Mouse (Mus musculus): ENCODE results near the gene Pafah1b1. TPM values are rescaled to one million over a fixed set of nuclear protein-coding genes. Genes with fewer than 3 reads are reported as not detected.

Gene Pafah1b1
- total RNA-seq, 4 experiments from 2014 or later = 124 to 194 (median 185) TPM

DNA sequence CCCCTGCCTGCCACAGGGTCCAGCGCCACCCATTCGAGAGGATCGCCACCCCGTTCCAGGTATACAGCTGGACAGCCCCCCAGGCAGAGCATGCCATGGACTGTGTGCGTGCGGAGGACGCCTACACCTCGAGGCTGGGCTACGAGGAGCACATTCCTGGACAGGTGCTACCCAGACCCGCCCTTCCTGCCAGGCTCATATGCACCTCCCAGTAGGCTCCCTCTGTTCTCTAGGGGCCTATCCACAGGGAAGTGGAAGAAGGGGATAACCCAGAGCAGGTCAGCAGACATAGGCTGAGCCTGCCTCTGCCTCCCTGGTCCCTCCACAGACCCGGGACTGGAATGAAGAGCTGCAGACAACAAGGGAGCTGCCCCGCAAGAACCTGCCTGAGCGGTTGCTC is 64.1 kb downstream of the Pafah1b1 start:
- no peak for DNase-seq

DNA sequence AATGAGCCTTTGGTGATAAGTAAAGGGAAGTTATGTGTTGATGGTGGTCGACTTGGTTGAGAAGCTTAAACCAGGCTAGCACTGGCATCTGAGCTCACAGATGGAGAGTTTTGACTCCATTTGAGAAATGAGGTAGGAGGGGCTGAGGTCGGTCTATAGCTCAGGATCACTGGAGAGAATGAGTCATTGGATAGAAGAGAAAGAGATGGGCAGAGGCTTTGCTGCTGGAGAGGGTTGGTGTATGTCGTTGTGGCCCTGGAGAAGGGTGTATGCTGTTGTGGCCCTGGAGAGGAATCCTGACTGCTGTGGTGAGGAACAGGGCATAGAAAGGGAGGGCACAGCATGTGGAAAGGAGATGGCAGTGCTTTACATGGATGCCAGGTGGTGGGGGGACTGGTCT is 68.5 kb downstream of the Pafah1b1 start:
- DNase-seq = peak; percentile 66

DNA sequence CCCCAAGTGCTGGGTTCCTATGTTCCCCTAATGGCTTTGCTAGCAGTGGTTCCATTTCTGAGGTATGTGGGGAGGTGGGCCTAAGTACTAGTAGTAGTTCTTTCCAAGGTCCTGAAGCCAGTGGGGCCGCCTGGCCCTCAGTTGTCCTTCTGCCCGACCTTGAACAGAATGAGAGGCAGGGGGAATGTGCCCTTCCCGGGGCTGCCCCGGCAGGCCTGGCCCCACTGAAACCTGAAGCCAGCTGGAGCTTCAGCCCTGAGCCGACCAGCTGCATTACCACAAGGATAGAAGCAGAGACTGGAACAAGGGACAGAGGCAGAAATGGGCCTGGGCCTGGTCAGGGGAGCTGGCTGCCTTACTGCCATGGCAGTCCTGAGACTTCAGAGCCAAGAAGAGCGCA is 71.1 kb downstream of the Pafah1b1 start:
- DNase-seq = peak; percentile 70

DNA sequence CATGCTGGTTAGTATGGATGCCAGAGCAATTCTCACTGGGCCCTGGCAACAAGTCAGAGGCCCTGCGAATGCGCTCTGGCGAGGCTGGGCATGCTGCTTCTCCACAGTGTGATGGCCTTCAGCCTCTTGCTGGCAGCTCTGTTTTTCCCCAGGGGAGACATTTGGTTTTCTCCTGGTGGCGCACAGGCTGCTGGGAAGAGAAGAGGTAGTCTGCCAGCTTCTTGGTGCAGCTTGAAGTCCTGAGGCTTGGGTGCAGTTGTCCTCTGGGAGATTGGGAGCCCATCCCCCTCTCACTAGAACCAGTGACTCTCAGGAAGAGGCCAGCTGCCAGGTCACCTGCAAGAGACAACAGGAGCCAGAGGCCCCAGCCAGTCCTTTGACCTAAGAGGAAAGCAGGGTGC is 71.7 kb downstream of the Pafah1b1 start:
- DNase-seq = peak; percentile 68

DNA sequence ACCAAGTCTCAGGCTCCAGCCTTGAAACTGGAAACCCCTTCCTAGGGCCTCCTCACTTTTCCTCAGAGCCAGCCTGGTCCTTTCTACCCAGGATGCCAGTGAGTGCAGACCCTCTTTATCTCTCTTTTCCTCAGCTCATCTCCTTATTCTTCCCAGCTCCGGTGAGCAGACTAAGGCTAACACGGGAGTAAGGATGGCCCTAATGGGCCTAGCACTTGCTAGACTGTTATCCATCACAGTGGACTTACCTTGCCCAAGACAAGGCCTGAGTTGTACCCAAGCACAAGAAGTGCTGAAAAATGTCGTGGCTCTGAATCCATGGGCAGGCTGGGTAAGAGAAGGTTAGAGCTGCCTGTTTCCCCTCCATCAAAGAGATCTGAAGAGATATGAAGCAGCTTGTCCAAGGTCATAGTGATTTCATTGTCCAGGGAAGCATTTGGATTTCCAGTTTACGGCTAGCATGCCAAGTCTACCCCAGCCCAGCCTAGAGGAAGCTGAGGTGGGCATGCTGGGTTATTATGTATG is 73.8 kb downstream of the Pafah1b1 start:
- no peak for DNase-seq

DNA sequence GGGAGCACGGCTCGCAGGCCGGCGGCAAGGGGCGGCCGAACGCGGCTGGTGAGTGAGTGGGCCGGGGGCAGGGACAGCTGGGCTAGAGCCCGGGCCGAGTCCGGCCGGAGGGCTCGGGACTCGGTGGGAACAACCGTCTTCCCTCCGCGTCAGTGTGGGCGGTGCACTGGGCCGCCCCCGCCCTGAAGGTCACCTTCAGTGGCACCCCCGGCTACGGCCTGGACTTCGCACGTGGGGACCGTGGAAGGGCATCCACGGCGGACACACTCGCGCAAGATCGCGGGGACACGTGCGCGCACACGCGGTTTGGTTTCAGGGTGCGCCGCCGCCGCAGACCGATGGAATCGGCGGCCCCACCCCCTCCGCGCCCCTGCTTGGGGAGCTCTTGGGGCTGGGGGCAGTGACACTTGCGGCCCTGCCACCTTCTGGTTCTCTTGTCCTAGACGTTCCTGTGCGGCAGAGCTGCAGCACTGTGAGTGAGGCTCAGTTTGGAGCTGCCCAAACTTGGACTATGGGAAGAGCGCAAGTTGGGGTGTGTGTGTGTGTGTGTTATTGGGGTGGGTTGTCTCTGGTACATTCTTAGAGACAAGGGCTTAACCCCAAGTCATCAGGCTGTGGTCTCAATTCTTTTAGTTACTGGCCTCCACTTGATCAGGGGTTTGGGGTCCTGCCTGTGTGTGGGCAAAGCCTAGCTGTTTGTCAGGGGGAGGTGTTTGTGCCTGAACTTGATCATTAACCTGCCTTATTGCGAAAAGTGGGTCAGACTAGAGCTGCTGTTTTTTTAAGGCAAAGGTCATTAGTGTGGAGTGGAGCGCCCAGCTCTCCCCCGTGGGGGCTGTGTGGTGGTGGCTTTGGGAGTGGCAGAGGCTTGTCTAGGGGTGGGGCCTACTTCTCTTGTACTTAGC is 74.6 kb downstream of the Pafah1b1 start:
- peak; percentile 70 for DNase-seq

DNA sequence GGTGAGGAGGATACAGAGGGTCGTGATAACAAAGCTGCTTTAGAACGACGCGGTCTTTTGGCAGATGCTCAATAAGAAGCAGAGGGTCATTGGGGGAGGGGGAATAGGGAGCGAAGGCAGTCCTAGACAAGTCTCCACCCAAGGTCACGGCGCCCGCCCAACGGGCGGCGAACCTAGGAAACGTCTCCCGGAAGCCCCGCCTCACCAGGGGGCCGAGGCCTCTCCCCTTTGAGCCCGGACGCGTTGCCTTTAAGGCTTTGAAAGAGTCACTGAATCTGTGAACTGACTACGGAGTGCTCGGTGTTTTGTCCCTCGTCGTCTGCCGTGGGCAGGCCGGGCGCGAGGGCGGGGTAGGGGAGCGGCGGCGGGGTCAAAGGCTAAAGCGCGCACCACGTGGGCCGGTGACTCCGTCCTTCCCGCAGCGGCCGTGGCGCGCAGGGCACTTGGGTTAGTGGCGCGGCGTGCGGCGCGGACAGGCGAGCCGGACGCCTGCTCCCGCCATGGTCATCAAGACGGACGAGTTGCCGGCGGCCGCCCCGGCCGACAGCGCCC is 75.3 kb downstream of the Pafah1b1 start, which contains the start of gene Cluh:
Cluh (plus strand) TSS at position 401 of the 552 bp plus-strand sequence.
- peak; percentile 98 for DNase-seq

DNA sequence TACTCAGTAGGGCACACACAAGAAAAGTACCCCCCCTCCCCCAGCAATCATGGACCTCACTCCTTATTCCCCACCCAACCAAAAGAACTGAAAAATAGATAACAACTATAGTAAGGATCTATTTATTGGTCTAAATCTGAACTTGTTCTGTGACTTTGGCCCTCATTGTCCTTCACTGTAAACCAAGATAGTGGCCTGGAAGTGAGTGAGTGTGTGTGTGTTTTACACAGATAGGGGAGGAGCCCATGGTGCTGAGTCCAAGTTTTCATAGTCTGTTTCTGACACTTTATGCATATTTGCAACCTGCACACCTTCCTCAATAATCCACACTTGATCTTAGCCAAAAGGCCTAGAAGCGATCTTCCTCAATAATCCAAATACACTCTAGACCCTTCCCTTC is 75.8 kb downstream of the Pafah1b1 start:
- DNase-seq = no peak

DNA sequence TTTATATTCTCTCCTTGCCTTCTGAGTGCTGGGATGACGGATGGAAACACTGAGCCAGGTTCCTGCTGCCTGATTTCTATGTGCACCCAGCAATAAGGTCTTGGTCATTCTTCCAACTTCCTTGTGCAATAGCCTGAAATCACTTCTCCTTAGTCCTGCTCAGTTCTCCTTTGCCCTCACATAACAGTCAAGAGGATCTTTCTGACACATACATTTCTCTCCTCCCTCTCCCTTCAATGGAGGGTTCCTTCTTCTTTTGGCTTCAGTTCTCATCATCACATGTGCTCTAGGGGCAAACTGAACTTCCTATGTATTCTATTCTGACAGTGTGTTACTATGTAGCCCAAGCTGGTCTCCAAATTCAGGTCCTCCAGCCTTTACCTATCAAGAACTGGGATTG is 76.5 kb downstream of the Pafah1b1 start:
- DNase-seq = no peak

DNA sequence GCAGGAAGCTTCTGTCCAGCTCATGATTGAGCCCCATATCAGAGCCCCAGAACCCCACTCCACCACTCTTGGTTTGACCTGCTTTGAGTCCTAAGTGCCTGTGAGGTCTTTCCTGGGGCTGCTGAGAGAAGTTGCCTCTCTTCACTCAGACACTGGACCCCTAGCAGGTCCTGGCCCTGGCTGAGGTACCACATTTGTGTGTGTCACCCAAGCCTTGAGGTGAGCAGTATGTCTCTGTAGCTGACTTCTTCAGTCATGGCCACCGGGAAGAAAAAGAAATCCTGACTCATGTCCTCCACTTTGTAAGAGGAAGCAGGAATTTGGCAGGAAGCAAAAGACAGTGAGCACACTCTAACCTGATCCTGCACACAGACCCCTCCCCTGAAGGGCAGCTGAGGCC is 84.8 kb downstream of the Pafah1b1 start:
- DNase-seq = no peak

DNA sequence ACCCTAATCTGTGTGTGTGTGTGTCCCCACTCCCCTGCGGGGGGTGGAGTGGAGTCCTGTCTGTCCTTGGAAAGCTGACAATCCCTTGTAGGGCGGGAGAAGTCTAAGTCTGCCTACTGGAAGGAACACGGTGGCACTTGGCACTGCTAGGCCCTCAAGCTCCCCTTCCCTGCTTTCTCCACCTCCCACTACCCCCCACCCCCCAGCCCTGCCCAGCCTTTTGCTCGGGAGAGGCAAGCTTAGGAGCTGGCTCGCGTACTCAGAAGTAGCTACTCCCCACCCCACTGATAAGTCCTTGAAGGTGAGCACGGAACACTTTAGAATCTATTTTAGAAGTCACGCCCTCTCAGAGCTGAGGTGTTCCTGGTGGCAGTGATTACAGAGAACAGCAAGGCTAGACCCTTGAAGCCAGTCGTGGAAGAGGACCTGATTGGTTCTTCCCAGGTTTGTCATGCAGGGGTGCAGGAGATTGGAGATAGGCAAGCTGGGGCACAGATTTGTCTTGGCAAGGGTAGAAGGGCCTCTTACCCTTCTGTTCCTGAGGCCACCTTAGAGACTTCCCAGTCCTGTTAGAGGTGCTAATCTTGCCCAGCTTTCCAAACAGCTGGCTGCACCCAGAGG is 85.6 kb downstream of the Pafah1b1 start:
- DNase-seq = no peak

DNA sequence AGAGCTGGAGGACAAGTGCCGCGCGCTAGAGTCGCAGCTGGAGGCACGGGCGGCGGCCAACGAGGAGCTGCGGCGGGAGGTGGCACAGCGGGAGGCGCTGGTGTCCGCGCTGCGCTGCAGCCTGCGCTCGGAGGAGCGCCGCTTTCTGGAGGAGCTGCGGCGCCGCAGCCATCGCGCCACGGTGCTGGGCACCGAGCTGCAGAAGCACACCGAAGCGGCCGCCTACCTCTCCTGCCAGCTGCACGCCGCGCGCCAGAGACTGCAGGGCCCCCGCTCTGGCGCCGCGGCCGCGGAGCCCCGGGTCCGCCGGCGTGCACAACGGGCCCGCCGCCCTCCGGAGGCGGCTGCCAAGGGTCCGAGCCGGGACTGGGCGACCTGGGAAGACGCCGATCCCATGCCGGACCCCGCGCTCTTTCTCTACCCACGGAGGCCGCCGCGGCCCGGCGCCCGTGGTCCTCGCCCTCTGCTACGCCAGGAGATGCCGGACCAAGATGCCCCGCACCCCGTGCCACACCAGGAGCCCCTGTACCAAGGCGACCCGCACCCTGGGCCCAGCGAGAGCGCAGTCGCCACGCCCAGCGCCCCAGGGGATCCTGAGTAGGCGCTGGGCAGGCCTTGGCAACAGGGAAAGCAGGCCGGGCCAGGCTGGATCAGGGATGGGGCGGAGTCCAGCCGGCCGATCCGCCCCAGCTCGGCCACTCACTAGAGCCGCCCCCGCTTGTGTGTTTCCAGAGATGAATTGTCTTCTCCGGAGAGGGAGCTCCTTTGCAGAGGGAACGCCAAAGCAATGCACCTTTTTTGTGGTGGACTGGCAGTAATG is 86.3 kb downstream of the Pafah1b1 start:
- DNase-seq = peak; percentile 84

DNA sequence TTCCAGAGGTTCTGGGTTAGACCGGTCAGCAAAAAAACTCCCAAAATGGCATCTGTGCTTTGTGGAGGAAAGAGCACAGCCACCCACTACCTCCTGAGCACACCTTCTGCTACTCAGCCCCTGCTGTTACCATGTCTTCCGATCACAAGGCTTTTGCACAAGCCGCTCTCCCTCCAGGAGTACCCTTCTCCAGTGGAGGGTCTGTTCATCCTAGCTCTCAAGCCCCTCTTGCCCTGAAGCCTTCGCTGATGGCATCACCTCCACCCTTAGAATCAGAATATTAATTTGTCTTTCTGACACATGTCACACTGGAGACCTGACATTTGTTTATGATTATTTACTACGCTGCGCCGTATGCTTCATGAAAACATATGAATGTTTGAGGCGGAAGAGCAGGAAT is 87.0 kb downstream of the Pafah1b1 start:
- no peak for DNase-seq

DNA sequence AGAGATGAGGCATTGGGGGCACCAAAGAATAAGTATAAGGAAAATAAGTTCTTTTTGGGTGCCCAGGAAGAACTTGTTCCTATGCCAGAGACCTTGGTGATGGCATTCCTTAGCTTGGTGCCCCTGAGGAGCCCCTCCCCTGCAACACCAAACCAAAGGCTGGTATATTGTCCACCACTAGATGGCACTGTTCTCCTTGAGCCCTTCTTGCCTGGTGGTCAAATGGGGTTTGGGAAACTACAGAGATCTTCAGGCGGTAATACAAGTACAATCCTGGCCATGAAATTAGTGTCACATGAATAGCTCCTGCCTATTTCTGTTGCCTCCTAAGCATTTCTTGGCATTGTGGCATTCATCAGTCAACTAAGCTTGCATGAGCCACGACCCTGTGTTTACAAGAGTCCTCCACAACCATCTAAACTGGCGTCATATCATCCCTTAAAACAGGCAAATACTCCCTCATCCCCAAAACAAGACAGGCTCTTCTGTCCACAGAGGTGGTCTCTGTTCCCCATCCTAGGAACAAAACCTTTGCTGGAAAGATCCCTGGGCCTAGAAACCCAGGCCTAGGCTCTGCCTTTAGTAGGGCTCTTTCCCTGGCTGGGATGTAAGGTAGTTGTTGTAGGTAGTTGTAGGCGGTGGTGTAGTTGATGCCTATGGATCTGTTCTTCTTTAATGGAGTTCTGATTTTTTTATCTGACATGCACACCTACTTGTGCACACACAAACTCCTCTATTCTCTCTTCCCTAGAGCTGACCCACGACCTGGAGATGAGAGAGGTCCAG is 89.8 kb downstream of the Pafah1b1 start:
- no peak for DNase-seq

DNA sequence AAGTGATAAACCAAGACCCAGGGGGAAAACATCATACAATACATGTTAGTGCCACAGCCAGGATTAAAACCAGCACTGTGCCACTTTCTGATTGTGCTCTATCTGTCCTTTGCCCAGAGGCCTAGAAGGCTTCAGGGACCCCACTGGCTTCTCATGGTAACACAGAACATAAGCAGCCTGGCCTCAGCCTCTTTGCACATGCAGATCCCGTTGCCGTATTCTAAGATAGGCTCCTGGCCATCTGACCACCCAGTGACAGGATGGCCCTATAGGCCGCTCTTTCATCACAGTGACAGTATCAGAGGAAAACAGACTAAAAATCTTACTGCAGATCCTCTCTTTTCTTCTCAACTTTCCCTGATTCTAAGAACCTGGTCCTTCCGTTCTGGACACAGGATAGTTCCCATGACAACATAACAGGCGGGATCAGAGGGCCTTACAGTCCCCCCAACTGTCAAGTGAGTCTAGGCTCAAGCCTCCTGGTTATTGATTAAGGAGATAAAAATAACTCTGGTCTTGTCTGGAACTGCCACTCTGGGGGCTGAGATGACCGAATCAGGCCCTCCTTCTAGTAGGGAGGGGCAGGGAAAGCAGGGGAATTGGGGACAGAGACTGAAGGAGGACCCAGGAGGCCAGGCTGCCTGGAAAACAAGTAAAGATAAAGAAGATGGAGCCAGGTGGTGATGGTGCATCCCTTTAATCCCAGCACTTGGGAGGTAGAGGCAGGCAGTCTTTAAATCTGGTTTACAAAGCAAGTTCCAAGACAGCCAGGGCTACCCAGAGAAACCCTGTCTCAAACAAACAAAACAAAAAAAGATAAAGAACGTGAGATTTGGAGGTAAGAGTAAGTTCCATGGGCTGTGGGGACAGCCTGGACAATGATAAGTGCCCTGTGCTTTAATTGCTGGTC is 92.3 kb downstream of the Pafah1b1 start:
- DNase-seq = no peak

DNA sequence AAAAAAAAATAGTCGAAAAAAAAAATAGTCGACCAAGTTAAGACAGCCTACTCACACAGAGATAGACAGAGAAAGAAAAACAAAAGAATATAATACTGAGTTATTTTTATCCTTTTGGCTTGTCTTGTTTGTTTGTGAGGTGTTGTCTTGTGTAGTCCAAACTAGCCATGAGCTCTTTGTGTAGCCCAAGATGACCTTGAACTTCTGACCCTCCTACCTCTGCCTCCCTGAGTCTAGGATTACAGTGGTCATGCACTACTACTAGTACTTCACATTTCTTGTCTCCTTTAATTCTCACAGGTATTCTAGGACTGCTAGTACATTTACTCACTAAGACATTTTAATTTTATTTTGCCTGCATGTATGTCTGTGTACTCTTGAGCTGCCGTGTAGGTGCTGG is 97.0 kb downstream of the Pafah1b1 start:
- no peak for DNase-seq

DNA sequence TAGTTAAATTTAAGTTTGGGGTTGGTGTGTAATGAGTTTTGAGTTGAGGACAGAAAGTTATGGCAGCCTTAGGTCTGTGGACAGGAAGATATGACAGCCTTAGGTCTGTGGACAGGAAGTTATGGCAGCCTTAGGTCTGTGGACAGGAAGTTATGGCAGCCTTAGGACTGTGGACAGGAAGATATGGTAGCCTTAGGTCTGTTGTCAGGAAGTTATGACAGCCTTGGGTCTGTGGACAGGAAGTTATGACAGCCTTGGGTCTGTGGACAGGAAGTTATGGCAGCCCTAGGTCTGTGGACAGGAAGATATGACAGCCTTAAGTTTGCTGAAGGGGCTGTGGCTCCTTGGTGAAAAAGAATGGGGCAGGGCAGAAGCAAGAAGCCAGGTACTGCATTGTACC is 99.1 kb downstream of the Pafah1b1 start:
- no peak for DNase-seq
